Mouse (Mus musculus) kidney, postnatal 0 days (tissue): ENCODE data around the gene Scn8a. TPM values are rescaled to one million over a fixed set of nuclear protein-coding genes. Genes with fewer than 3 reads are reported as not detected.

Source experiments
- ATAC-seq: fragments of 200-750 bp; cut with Nextera tagmentation; replicated peaks from 2 replicates; pipeline ENCODE4 v1.8.0; 2017; ENCODE audit warnings: low read depth, moderate number of reproducible peaks, moderate TSS enrichment, moderate library complexity; ENCODE audit not compliant: low FRiP score
- DNase-seq: peaks from one replicate; pipeline ENCODE4 v3.0.0-alpha.2; 2016; ENCODE audit warnings: low spot score
- H3K27ac ChIP-seq: fragments of 300-500 bp; sonication (generic); 2 replicates; pipeline ENCODE4 v1.5.1; 2014; ENCODE audit warnings: mild to moderate bottlenecking
- H3K27me3 ChIP-seq: fragments of 300-500 bp; sonication (generic); 2 replicates; pipeline ENCODE4 v1.6.1; 2014; ENCODE audit warnings: low read length, mixed read lengths; ENCODE audit not compliant: insufficient read depth
- H3K36me3 ChIP-seq: fragments of 300-500 bp; sonication (generic); 2 replicates; pipeline ENCODE4 v1.6.1; 2014; ENCODE audit warnings: low read length, mixed read lengths; ENCODE audit not compliant: insufficient read depth
- H3K4me1 ChIP-seq: fragments of 300-500 bp; sonication (generic); replicated peaks from 2 replicates; pipeline ENCODE4 v1.6.1; 2014; ENCODE audit warnings: antibody characterized with exemption, low read length, mixed read lengths; ENCODE audit not compliant: insufficient read depth
- H3K4me2 ChIP-seq: fragments of 300-500 bp; sonication (generic); 2 replicates; pipeline ENCODE4 v1.6.1; 2014; ENCODE audit warnings: mild to moderate bottlenecking, low read length, moderate library complexity, mixed read lengths
- H3K4me3 ChIP-seq: fragments of 300-500 bp; sonication (generic); replicated peaks from 2 replicates; pipeline ENCODE4 v1.5.1; 2014; ENCODE audit warnings: low read depth, low read length
- H3K9ac ChIP-seq: fragments of 300-500 bp; sonication (generic); 2 replicates; pipeline ENCODE4 v1.6.1; 2014; ENCODE audit warnings: low read depth, low read length
- H3K9me3 ChIP-seq: fragments of 300-500 bp; sonication (generic); replicated peaks from 2 replicates; pipeline ENCODE4 v1.6.1; 2016; ENCODE audit warnings: low read length, inconsistent platforms, mixed read lengths
- CTCF ChIP-seq: IDR thresholded peaks from 2 replicates; pipeline ENCODE4 v1.5.1; 2016; ENCODE audit warnings: antibody characterized with exemption, low read depth, mild to moderate bottlenecking, moderate library complexity
- WGBS: fragments of 180-500 bp; shearing (Covaris S2); extraction: QIAGEN DNeasy Blood & Tissue Kit; methylation state at CpG from one replicate; pipeline ENCODE4 v1.1.7; 2014; 5-methylcytosine and 5-hydroxymethylcytosine counted together
- polyA plus RNA-seq: library from polyadenylated mRNA; unstranded; fragments of >200 nt; fragmentation: Nextera tagmentation; extraction: Ambion mirVana; gene quantifications from 2 replicates; pipeline ENCODE4 v1.2.1, GENCODE M21; 2015

The Scn8a gene
- polyA plus RNA-seq, 1 experiment from 2014 or later = 5.9 TPM

DNA sequence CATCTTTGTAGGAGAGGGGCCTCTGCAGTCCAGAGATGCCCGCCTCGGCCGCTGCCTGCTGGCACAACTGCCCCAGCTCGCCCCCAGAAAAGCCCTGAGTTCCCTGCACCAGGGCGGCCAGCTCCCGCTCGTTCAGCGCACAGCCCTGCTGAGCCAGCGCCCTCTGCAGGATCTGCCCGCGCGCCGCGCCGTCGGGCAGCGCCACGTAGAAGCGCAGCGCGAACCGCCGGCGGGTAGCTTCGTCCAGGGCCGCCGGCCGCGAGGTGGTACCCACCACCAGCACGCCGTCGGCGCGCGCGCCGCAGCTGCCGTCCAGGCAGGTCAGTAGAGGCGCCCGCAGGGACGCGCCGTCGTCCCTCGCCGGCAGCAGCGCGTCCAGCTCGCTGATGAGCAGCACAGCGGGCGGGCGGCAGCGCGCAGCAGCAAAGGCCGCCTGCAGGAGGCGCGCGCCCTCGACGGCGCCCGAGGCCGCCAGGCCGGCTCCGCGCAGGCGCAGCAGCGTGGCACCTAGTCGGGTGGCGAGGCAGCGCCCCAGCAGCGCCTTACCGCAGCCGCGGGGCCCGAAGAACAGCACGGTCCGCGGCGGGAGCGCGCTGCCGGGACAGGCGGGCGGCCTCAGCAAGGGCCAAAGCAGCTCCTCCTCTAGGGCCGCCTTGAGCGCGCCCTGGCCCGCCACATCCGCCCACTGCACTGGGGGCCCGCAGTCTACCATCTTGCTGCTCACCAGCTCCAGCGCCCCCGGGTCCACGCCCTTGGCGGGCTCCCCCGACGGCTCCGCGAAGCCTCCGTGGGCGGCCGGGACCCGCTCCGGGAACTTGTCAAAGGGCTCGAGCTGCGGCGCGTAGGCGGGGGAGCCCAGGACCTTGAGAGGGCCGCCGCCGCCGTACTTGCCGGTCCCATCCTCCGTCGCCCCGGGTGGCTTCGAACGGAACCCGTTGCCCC, 183.2 kb downstream of the Scn8a start:
- 0 out of 2 replicates have a peak, but pooled peaks cover 8% of the 10 kb centered on the region for H3K36me3 ChIP-seq
- no peak overlapping the region for H3K27ac ChIP-seq
- 39% methylated on average over 114 of the region's 120 CpGs for WGBS
- peak overlapping the region; percentile 59 for H3K4me2 ChIP-seq
- H3K4me1 ChIP-seq = peaks cover 4% of the 10 kb centered on the region; the same call in 1 of the 2 replicates
- no peak for ATAC-seq
- H3K9me3 ChIP-seq = no peaks in the 10 kb centered on the region
- 0 out of 2 replicates have a peak overlapping the region, but pooled peaks have one; percentile 23 for H3K9ac ChIP-seq
- no peak for DNase-seq
- H3K27me3 ChIP-seq = peaks cover 3% of the 10 kb centered on the region; the same call in 1 of the 2 replicates
- TF ChIP-seq CTCF = peak; percentile 19; the same call in 1 of the 2 replicates
- H3K4me3 ChIP-seq = peak overlapping the region; percentile 28

DNA sequence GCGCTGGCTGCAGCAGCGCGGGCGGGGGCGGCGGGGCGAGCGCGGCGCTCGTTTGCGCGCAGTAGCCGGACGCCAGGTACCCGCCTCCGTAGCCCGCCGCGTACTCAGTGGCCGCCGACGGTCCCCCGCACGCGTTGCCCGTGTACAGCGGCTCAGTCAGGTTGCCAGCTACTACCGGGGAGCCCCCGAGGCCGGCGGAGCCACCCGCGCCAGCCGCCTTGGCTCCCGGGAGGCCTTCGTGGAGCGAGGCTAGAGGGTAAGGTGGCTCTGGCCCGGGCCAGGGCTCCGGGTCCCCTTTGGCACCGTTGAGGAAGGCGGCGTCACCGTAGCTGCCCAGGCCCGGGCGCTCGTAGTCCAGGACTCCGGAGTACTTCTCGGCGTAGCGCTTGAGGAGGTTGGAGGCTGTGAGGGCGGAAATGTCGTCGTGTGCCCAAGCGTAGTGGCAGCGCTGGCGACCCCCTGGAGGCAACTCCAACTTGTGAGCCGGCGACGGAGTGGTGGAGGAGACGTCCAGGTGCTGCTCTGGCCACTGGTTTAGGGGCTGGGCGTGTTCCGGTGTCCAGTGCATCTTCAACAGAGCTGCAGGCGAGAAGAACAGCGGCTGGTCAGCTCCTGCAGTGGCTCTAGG, 184.3 kb downstream of the Scn8a start:
- ATAC-seq (no peak), DNase-seq (no peak)
- Histone ChIP-seq H3K9ac (0 out of 2 replicates have a peak overlapping the region, but pooled peaks have one; percentile 23), H3K4me2 (peak overlapping the region; percentile 59), H3K4me3 (peak overlapping the region; percentile 28), H3K9me3 (no peaks in the 10 kb centered on the region), H3K27me3 (0 out of 2 replicates have a peak, but pooled peaks cover 3% of the 10 kb centered on the region), H3K27ac (no peak overlapping the region), H3K4me1 (peaks cover 4% of the 10 kb centered on the region; the same call in 1 of the 2 replicates), H3K36me3 (0 out of 2 replicates have a peak, but pooled peaks cover 8% of the 10 kb centered on the region)
- TF ChIP-seq CTCF = no peak
- WGBS = 30% methylated on average over 52 of the region's 65 CpGs

DNA sequence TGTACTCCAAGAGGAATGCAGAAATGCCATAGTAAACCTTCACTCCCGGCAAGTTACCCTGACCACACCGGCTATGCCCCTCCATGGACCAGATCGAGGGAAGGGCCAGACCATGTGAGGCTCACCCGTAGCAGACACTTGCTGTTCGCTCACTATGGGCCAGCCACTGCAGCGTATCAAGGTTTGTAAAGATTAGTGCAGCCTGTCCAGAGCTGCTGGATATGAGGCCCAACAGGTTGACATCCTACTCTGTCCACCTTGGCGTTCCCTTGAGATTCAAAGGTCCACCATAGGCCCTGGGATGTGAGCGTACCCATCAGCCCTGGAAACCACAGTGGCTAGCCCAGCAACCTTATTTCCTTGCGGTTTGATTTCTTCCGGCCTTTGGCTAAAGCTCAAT, 184.9 kb downstream of the Scn8a start:
- peaks cover 4% of the 10 kb centered on the region; the same call in 1 of the 2 replicates for H3K4me1 ChIP-seq
- 0 out of 2 replicates have a peak, but pooled peaks cover 3% of the 10 kb centered on the region for H3K27me3 ChIP-seq
- no peak overlapping the region for H3K4me3 ChIP-seq
- no peaks in the 10 kb centered on the region for H3K9me3 ChIP-seq
- H3K9ac ChIP-seq = no peak overlapping the region
- no peak overlapping the region for H3K27ac ChIP-seq
- 85% methylated on average over 10 of the region's 10 CpGs for WGBS
- no peak for ATAC-seq
- H3K36me3 ChIP-seq = 0 out of 2 replicates have a peak, but pooled peaks cover 8% of the 10 kb centered on the region
- no peak for TF ChIP-seq CTCF
- H3K4me2 ChIP-seq = no peak overlapping the region
- DNase-seq = no peak

DNA sequence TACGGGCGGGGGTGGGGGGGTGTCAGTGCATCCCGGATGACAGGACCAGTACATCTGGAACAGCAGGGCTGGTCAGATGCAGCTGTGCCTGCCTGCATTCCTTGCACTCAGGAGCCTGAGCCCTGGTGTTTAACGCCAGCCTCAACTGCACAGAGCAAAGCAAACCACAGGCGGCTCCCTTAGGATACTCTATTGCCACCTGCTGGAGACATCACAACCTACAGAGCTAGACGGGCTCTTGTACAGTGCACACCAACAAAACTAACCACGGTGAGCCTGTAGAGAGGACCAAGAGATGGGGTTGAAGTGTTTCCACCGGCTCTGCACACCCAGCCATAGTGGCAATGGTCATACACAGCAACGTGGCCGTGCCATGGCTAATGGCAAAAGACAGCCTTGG, 186.6 kb downstream of the Scn8a start:
- Histone ChIP-seq H3K36me3 (0 out of 2 replicates have a peak, but pooled peaks cover 8% of the 10 kb centered on the region), H3K9ac (no peak overlapping the region), H3K4me3 (no peak overlapping the region), H3K4me1 (peaks cover 4% of the 10 kb centered on the region; the same call in 1 of the 2 replicates), H3K4me2 (no peak overlapping the region), H3K27ac (no peak overlapping the region), H3K27me3 (0 out of 2 replicates have a peak, but pooled peaks cover 3% of the 10 kb centered on the region), H3K9me3 (no peaks in the 10 kb centered on the region)
- ATAC-seq (peak; percentile 60; the same call in 1 of the 2 replicates), DNase-seq (peak; percentile 88)
- WGBS = 41% methylated on average over 10 of the region's 10 CpGs
- peak; percentile 80 for TF ChIP-seq CTCF

DNA sequence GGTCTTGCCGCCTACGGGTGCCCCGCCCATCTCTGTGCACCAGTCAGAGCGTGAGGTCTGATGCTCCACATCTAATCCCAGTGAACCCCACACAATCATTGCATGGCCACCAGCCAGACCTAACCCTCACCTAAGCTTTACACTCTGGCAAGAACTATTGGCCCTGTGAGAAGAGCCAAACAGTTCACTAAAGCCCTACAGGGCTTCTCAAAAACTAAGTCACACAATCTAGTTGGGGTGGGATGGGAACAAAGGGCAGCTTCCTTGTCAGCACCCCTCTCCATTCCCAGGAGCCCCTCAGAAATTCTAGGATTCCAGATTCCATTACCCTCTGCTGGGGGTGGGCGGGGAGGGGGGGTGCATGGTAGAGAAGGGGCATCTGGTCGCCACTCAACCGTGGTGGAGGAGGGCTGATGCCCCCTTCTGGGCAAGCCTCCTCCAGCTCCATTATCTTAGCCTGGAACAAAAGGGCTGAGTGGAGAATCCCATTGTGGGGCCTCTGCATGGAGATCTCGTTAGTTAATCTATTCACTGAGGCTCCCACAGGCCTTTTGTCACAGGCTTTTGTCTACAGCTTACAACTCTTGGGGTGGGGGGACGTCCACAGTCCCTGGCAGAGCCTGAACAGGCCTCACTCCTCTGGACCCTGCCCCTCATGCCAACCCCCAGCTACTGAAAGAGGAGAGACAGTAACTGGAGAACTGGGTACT, 190.1 kb downstream of the Scn8a start:
- no peak for DNase-seq
- 0 out of 2 replicates have a peak, but pooled peaks have one; percentile 2 for TF ChIP-seq CTCF
- no peak overlapping the region for H3K4me2 ChIP-seq
- H3K4me1 ChIP-seq = no peaks in the 10 kb centered on the region; the same call in 1 of the 2 replicates
- H3K9ac ChIP-seq = no peak overlapping the region
- no peaks in the 10 kb centered on the region for H3K27me3 ChIP-seq
- H3K9me3 ChIP-seq = no peaks in the 10 kb centered on the region
- 60% methylated on average over 9 of the region's 9 CpGs for WGBS
- no peak overlapping the region for H3K4me3 ChIP-seq
- no peak overlapping the region for H3K27ac ChIP-seq
- no peaks in the 10 kb centered on the region for H3K36me3 ChIP-seq
- no peak for ATAC-seq
